28 mouse cellular contexts compared by ENCODE assay signal in genomic region chr15:30595507-30595906, GRCm38 (mm10).
"Had no signal": no experiment of that assay in that cellular context is flagged by ENCODE, and none has a peak within 500 bp of the region (broad histone marks: within the 10 kb centered on the region; RNA-seq: fewer than 3 reads in every experiment).

No protein-coding gene starts in this region.

- ATAC-seq: hindbrain, embryonic 16.5 days; inflammation-experienced regulatory T-cells, adult 6 months; intestine, embryonic 15.5 days; intestine, postnatal 0 days had no signal

- H3K4me3 ChIP-seq: gastrocnemius, adult 2 months; heart, embryonic 10.5 days; heart, embryonic 12.5 days; hindbrain, embryonic 10.5 days; hindbrain, embryonic 12.5 days; intestine, embryonic 15.5 days; layer of hippocampus, adult 2 months; left cerebral cortex, adult 2 months; limb, embryonic 10.5 days; limb, embryonic 12.5 days; liver, embryonic 13.5 days; liver, embryonic 15.5 days had no signal

- H3K36me3 ChIP-seq: heart, embryonic 10.5 days; heart, embryonic 12.5 days; hindbrain, embryonic 12.5 days; intestine, embryonic 15.5 days; limb, embryonic 10.5 days; limb, embryonic 12.5 days; liver, embryonic 13.5 days; liver, embryonic 15.5 days had no signal

- H3K4me1 ChIP-seq: heart, embryonic 10.5 days; heart, embryonic 12.5 days; hindbrain, embryonic 10.5 days; hindbrain, embryonic 12.5 days; intestine, embryonic 15.5 days; limb, embryonic 10.5 days; limb, embryonic 12.5 days; liver, embryonic 13.5 days; liver, embryonic 15.5 days had no signal

- H3K4me2 ChIP-seq: heart, embryonic 12.5 days; hindbrain, embryonic 12.5 days; hindbrain, embryonic 14.5 days; intestine, embryonic 15.5 days; limb, embryonic 12.5 days; liver, embryonic 11.5 days; liver, embryonic 13.5 days; liver, embryonic 15.5 days had no signal

- DNase-seq: gastrocnemius, adult 2 months; gastrocnemius, postnatal 10 days; gastrocnemius, postnatal 25 days; heart, adult 18-20 months; heart, postnatal 10 days; heart, postnatal 4 days; kidney, adult 18-20 months; kidney, adult 8-10 months; kidney, postnatal 10 days; kidney, postnatal 25 days; kidney, postnatal 4 days; liver; liver, embryonic 13.5 days had no signal

- H3K9me3 ChIP-seq: heart, embryonic 10.5 days; heart, embryonic 12.5 days; hindbrain, embryonic 10.5 days; hindbrain, embryonic 12.5 days; intestine, embryonic 15.5 days; limb, embryonic 10.5 days; limb, embryonic 12.5 days; liver, embryonic 13.5 days; liver, embryonic 15.5 days had no signal

- H3K9ac ChIP-seq: heart, embryonic 12.5 days; hindbrain, embryonic 12.5 days; hindbrain, embryonic 14.5 days; intestine, embryonic 15.5 days; limb, embryonic 12.5 days; liver, embryonic 13.5 days; liver, embryonic 15.5 days had no signal

- H3K27ac ChIP-seq: gastrocnemius, adult 2 months; heart, embryonic 10.5 days; hindbrain, embryonic 10.5 days; hindbrain, embryonic 12.5 days; hindbrain, embryonic 14.5 days; intestine, embryonic 15.5 days; layer of hippocampus, adult 2 months; left cerebral cortex, adult 2 months; limb, embryonic 10.5 days; limb, embryonic 12.5 days; liver, embryonic 13.5 days; liver, embryonic 15.5 days had no signal

- H3K27me3 ChIP-seq: heart, embryonic 12.5 days; hindbrain, embryonic 12.5 days; intestine, embryonic 15.5 days; limb, embryonic 12.5 days; liver, embryonic 13.5 days; liver, embryonic 15.5 days had no signal
